Comparison of ENCODE assay signal across 8 mouse cellular contexts in genomic region chr4:134000466-134001438, GRCm38 (mm10). TPM values are rescaled to one million over a fixed set of nuclear protein-coding genes. Genes with fewer than 3 reads are reported as not detected.
A peak's percentile ranks its signal among the peaks of the same experiment; 100 is the strongest.
DNase-seq lines count a peak whose midpoint lies in the region; ATAC-seq lines count a peak whose summit lies in the region.

Gene Dhdds, minus strand, starts transcription at chr4:134000918.

- H3K36me3 ChIP-seq in intestine, embryonic 14.5 days (ENCODE audit: control insufficient read depth, insufficient read depth, low read length): peaks cover 12% of the 10 kb centered on the region

- peak within 1 kb of the TSS; percentile 71 for H3K4me2 ChIP-seq in intestine, embryonic 14.5 days (ENCODE audit: low read length)

- WGBS in intestine, embryonic 14.5 days: 1% methylated on average over 49 of the region's 49 CpGs

- peak; percentile 93 to 94 for DNase-seq in adrenal gland, adult 18-20 months (ENCODE audit: low spot score in 2 of 2)
- peak; percentile 100 for DNase-seq in embryo, embryonic 11 days
- DNase-seq in gastrocnemius, postnatal 25 days: peak; percentile 94
- peak; percentile 99 for DNase-seq in intestine, embryonic 14.5 days (ENCODE audit: low spot score)
- peak; percentile 95 to 96 for DNase-seq in left cerebral cortex, postnatal 14 days (ENCODE audit: low spot score in 2 of 2)
- peak; percentile 99 for DNase-seq in mesoderm, embryonic 11.5 days (ENCODE audit: low read depth, low spot score)
- DNase-seq in right cerebral cortex, postnatal 36 days (ENCODE audit: low spot score in 2 of 2): peak; percentile 93 to 94
- peak; percentile 99 for DNase-seq in yolk sac, embryonic 10.5 days (ENCODE audit: low spot score)

- ATAC-seq in intestine, embryonic 14.5 days (replicated peaks; ENCODE audit: low FRiP score, low TSS enrichment, low read depth): peak; percentile 98

- peak within 1 kb of the TSS; percentile 77 for H3K9ac ChIP-seq in intestine, embryonic 14.5 days (ENCODE audit: low read length)

- H3K27me3 ChIP-seq in intestine, embryonic 14.5 days (replicated peaks; ENCODE audit: control insufficient read depth, insufficient read depth, low read length): no peaks in the 10 kb centered on the region

- H3K4me3 ChIP-seq in intestine, embryonic 14.5 days (ENCODE audit: low read depth, low read length): peak within 1 kb of the TSS; percentile 97

- intact Hi-C loops in left cerebral cortex, postnatal 14 days (cut with DNase I): no loop called here

- peaks cover 8% of the 10 kb centered on the region for H3K4me1 ChIP-seq in intestine, embryonic 14.5 days (replicated peaks; ENCODE audit: control insufficient read depth, insufficient read depth, low read length)

- 0 out of 2 replicates have a peak within 1 kb of the TSS, but pooled peaks have one; percentile 38 for H3K27ac ChIP-seq in intestine, embryonic 14.5 days (ENCODE audit: low read depth)

- H3K9me3 ChIP-seq in intestine, embryonic 14.5 days (ENCODE audit: control insufficient read depth, low read length): no peaks in the 10 kb centered on the region

RNA-seq across cellular contexts. Expression of gene Dhdds, which starts in this region (rescaled TPM):
- total RNA-seq in adrenal gland, adult 18-20 months (2021): 10 to 100 TPM; 39.1 to 46.2 TPM
- total RNA-seq in gastrocnemius, postnatal 25 days (2021): 1 to 10 TPM; 9.5 TPM
- 43.5 and 46.6 TPM in 2 replicates for polyA plus RNA-seq in intestine, embryonic 14.5 days (2014; fragmentation: Nextera tagmentation; extraction: Ambion mirVana)
- 10 to 100 TPM; 61.0 to 63.6 TPM for total RNA-seq in left cerebral cortex, postnatal 14 days (2021)

Comparison
In these comparisons a context has a peak if more than half of its experiments do, and no peak if none do; other contexts are left out.
1. Peak in every context shown above with its lines: DNase-seq, ATAC-seq, H3K4me3 ChIP-seq and H3K27ac ChIP-seq.